Mouse (Mus musculus) urinary bladder, adult 2 months (tissue): ENCODE data around the gene Magi2. TPM values are rescaled to one million over a fixed set of nuclear protein-coding genes. Genes with fewer than 3 reads are reported as not detected.

Source experiments
- DNase-seq: peaks from one replicate; pipeline ENCODE4 v3.0.0; 2022; ENCODE audit warnings: low spot score
- polyA plus RNA-seq: library from polyadenylated mRNA; depleted of rRNA; stranded (reverse); fragments of >200 nt; gene quantifications from 2 replicates; pipeline ENCODE4 v1.2.3, GENCODE M21; 2012

Gene Magi2
- polyA plus RNA-seq, 1 experiment, result 1.8 TPM

DNA sequence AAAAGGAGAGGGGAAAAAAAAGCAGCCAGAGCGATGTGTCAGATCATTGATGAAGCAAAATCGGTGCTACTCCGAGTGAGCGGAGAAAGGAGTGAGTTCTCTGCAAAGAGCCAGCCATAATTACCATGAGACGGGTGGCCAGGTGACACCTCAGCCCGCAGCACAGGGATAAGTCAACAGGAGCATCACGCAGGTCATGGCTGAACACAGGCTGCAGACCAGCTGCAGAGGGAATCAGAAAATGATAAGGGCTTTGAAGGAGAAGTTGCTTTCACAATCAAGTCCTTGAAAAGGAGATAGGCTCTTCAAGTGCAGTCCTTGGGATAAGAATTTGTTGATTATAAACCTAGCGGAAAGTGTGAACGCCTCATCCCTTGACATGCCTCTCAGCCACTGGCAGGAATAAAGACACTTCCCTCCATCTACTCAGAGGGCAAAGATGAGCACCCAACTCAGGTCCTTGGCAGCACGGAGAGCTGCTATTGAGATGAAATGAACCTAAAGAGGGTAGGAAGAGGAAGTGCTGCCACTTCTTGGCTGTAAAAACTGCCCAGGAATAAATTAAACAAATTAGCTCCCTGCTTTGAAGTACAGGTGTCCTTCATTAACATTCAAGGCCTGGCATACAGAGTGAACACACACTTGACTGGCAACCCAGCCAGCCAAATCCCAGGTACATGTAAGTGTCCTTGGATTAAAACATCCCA is 1428.1 kb downstream of the Magi2 start:
- no peak for DNase-seq

DNA sequence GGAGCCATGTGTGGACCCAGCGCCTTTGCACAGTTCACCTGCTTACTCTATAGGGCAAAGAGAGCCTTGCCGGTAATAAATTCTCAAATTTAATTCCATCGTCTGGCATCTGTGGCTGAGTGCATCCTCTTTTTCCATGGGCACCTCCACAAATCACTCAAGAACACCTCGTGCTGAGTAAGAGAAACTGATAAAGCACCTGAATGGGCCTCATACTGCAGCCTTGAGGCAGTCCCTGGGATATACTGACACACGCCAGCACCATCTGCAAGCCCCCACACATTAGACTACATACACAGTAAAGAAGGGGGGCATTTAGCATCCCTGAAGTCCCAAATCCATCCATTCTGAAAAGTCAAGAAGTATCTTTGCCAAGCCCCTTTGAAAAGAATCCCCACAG is 1430.2 kb downstream of the Magi2 start:
- DNase-seq, result no peak

DNA sequence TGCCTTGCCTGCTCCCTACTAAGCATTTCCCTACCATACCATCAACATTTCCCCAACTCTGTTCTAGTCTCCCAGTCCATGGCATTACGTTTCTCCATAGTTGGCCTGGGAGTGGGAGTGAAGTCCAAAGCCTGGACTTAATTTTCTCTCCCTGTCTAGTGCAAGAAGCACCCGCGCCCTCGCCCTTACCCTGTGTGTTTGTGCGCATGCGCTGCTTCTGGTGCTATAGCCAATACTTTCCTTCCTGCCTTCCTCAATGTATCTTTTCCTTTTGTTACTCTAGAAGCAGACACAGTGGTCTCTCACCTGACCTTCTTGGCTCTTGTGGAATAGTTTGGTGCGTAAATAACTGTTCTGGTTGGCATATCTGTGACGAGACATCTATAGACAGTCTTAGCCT is 1440.8 kb downstream of the Magi2 start:
- no peak for DNase-seq

DNA sequence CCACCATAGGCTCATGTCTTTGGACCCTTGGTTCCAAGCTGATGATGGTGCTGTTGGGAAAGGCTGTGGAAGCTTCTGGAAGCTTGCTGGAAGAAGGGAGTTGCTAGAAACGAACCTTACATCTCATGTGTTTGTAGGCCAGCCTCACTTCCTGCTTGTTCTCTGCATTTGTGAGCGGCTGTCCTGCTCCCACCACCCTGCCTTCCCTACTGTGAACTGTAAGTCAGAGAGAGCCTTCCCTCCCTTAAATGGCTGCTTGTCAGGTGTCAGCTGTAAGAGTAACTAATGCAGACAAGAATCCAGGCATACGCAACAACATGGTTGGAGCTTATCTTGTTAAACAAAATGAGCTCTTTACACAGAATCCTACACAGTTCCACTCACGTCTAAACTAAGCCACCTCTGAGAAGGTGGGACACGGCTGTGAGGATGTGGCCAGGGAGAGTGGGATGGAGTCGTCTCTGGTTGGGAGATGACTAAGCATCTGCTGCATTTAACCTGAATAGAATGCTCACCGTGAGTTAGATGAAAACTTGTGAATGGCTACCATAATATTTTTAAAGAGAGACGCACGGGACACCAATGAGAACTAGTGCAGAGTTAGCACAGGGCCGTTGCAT is 1442.0 kb downstream of the Magi2 start:
- DNase-seq, result no peak

DNA sequence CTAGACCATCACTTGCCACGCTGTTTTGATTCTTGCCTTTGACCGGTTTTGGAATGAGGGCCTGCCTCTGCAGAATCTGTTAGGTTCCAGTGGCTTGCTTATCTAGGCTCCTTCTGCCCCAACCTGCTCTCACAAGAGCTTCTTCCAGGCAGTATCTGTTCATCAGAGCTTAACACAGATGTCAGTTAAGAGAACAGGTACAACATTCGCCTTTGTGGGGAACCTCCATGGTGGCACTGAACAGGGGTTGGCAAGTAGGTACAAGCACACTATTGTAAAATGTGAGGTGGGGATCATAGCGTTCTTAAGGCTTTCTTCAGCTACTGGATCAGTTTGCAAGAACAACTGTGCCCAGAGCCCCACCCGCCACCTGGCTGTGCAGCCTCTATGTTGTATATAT is 1442.6 kb downstream of the Magi2 start:
- no peak for DNase-seq

DNA sequence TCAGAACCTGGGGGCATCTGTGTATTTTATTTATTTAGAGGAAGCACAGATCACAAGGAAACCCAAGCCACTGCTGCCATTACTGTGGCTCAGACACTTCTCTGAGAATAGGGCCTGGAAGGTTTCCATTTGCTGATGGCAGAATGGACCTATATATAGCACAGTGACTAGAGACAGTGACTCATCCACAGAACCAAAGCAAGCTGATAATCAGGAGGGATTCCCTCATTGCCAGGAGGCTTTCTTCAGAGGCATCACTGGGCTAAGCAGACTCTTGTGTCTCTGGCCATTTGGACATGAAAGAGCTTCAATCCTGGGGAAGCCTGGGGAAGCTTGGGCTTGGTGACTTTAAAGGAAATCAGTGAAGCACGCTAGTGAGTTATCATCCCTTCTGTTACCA is 1445.0 kb downstream of the Magi2 start:
- no peak for DNase-seq

DNA sequence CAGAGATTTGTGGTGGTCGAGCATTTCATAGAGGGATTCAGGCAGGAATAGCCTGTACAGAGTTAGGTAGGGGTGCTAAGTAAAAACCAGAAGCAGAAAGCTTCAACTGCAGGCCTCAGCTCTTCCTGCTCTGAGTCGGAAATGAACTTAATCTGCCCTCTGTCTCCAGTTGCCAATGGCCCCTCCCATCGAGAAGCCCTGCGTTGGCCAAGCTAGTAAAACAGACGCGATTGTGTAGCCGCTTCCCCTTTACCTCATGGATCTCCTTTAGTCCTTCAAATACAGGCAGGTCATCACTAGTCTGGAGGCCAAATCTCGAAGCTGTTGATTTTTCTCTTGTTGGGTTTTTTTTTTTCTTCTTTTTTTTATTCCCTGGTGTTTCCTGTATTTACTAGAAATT is 1447.7 kb downstream of the Magi2 start:
- DNase-seq, result no peak

DNA sequence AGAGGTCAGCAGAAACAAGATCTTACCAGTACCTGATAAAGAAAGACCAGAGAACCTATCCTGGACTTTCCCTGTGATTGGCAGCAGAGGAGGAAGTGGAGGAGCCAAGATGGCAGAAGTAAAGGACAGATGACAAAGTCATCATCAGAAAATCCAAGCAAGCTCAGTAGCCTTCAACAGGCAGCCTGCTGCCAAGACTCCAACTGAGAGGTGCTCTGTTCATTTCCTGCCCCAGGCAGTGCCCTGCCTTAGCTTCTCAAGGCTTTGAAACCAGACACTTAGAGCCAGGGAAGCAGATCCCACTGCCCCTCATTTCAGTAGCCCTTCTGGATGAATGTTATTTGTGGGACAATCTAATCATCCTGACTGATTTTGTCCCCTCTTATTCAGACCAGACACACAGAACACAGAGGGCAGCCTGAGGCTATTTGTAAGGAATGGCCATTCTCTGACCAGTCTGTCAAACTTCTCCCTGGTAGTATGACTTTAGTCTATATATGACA is 1448.4 kb downstream of the Magi2 start:
- no peak for DNase-seq

DNA sequence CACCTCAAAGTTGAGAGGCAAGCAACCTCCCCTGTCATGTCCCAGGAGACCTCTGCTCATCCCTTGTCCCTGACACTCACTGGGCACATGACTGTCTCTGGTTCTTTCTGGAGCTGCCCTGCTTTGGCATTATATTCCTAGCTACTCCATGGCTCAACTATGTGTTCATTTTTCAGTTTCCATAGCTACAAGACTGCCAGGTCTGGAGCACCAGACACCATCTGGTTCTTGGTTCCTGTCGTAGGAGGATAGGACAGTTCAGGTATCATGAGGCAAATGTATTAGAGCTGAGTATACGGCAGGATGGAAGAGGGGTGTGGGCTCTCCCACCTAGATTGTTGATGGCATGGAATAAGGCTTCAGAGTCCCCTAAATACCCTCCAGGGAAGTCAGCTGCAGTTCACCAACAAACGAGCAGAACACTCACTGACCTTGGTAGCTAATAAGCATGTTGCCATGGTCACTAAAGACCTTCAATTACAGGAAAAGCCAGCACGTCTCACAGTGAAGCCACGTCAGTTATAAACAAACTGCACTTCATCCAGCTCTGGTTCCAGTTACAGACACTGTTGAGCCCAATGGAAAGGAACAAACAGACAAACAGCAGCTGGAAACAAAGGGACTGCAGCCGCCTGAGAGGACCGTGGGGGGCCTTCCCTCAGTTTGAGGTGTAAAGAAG is 1449.5 kb downstream of the Magi2 start:
- DNase-seq, result no peak

DNA sequence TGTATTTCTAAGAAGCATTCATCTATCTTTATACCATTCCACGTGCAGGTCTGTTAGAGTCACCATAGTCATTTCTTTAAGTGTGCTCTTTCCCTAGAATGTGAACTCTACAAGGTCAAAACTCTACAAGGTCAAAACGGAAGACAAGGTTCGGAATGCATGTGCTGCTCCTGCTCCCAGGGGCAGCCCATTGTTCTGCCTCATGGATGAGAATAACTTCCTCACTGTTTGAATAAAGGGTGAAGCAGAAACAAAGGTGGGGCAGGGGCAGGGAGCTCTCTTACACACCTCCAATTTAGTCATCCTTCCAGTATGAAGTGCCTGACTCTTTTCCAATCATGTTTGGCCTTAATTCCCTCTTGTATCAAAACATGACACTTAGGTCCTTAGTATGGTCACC is 1450.4 kb downstream of the Magi2 start:
- DNase-seq, result no peak

DNA sequence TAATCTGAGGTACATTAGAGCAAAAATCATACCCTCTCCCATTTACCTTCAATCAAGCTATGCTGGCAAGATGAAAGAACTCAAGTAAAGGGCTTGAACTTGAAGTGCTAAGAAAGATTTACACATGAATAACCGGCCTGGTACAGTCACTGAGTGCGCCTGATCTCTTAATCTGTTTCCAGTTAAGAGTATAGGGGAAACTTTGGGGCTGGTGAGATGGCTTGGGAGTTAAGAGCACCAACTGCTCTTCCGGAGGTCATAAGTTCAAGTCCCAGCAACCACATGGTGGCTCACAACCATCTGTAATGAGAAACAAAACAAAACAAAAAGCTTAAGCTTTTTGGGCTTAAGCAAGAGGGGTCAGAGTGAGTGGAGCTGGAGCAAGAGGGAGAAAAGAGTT is 1451.7 kb downstream of the Magi2 start:
- DNase-seq, result no peak

DNA sequence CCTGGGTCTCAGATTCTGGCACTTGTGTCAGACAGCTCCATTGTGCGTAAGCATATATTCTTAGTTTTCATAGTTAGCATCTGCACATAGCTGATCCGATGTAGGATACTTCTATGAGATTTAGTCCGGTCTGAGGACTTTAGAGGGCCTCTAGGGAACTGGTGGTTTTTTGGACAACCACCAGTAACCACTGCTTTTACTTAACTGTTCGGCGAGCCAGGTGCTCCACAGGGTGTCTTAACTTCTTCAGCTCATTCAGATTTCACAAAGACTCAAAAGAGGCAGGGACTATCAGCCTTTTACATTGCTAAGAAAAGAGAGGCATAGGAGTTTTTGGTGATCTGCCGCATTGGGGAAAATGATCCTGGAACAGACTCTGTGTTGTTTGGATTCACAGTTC is 1453.1 kb downstream of the Magi2 start:
- DNase-seq, result no peak

DNA sequence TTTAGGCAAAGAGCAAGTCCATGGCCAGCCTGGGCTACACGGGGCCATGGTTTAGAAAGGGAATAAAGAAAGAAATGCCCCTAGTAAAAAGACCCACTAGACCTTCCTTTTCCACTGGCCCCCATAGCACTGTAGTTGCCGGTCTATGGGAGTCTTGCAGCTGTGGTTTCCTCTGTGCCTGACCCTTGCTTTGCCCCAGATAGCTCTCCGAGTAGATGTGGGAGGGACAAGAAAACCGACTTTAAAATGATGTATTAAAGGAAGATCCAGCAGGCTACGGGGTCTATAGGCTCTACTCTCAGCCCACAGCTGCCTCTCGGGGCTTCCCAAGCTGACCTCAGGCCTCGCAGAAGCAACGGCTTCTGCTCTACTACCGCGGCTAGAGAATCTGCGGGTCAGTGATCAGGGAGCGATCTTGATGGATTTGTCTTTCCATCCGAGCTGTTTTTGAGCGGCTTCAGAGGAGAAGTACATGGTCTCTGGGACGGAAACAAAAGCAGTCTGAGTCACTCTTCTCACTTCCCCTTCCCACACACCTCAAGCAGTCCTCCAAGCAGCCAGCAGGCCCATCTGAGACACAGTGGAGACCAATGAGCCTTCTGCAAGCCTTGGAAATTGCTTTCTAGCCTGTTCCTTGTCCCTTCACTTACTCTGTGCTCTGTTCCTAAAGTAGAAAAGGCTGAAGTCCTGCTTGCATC is 1454.1 kb downstream of the Magi2 start:
- no peak for DNase-seq

DNA sequence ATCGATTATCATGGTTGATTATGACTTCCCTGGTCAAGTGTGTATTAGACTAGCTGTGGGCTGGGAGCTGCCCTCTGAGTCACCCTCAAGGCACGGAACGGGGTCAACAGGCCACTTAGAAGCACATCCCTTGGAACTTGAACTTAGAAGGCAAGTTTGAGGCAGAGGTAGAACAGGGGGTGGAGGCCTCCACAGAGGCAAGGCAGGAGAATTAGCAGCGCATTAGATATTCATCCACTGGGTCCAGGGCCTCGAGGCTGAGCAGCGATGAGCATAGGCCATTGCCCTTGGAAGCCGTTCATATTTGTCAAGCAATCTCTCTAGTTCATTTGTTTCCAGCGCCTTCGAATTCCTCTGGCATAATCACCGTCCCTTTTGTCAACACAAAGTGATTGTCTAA is 1454.8 kb downstream of the Magi2 start:
- DNase-seq, result no peak

DNA sequence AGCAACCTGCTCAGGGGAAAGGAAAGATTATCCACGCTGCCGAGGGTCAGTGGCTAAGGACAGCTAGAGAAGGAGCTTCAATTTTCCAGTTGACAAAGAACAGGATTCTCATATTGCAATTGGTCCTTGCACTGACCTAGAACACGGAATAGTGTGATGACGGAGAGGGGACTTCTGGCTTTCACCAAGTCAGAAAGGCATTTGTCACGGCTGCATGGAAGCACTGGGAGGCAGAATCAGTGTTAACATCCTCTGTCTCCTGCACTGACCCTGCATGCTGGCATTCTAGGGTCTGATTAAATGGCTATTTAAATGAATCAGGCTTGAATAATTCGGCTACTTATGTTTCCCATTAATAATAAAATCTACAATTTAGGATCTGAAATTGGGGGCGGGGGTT is 1455.4 kb downstream of the Magi2 start:
- no peak for DNase-seq

DNA sequence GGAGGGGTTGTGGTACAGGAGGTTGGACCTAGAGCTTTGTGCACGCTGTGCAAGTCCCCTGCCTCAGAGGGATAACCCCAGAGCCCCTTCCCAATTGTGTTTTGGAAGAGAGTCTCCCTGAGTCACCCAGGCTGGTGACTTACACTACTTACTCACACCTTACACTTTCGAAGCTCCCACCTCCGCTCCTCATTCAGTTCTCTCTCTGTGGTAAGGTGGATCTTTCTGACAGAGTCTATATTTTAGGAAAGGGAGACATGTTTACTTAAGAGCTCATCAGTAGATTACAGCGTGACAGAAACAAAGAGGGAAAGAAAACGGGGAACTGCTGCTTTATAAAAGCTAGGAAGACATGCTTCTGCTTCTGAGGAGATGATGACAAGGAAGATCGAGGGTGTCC is 1457.3 kb downstream of the Magi2 start:
- DNase-seq, result no peak

DNA sequence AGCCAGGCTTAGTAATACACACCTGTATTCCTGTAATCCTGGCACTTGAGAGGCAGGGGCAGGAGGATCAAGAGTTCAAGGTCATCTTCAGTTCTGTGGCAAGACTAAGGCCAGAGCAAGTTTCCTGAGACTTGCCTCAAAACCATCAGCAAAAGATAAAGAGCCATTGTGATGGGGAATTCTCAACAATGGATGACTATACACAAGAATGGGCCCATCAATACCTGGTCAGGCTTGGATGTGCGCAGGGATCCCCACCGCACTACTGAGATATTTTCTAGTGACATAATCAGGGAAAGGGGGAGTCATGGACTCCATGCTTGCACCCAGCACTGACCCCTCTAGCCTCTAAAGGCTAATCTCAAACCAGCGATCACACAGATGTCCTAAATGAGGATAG is 1465.4 kb downstream of the Magi2 start:
- no peak for DNase-seq

DNA sequence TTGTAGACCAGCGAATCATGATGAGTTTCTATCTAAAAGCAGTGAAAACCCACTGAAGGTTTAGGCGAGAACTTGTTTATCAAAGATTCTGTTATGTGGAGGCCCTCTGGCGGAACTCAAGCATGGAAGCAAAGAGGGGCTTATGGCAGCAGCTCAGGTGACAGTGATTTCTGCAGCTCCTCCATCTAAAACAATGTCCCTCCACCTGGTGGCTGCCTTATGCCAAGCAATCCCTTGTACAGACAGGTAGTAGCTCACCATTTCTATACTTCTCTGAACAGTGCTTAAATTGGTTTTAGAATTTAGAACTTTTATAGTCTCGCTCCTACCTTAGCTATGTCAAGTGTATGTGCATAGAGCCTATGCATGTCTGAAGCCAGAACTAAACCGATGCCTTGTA is 1472.3 kb downstream of the Magi2 start:
- no peak for DNase-seq

DNA sequence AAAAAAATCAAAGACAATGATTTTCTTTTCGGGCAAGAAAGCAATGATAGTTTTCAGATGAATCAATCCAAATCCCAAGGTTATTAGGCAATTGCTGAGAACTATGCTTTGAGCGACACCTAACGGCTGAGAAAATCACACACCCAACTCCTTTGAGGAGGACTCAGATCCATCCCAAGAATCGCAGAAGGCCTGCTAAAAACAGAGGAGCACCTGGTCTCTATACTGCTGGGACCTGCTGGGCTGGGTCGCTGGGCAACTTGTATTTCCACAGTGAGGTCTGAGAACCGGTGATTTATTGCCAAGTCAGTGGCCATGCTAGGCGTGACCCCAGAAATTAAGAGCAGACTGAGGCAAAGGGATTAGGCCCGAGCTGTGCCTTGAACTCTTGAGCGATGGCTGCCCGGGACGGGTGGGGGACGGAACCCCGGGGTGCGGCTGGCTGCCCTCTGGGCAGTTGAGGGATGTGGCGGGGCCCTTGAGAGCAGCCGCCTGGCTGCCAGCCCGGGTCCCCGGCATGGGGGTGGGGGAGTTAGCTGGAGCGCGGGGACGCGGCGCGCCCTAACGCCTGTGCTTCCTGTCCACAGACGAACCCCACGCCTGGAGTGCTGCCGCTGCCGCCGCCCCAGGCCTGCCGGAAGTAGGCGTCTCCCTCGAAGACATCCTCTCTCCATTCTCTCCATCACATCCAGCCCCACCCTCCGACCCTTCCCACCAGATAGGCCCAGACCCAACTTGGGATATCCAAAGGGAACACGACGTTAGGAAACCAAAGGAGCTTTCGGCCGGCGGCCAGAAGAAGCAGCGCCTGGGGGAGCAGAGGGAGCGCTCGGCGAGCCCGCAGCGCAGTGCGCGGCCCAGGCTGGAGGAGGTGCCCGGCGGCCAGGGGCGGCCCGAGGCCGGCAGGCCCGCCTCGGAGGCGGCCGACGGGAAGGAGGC is 1474.9 kb downstream of the Magi2 start:
- DNase-seq, result peak; percentile 74

DNA sequence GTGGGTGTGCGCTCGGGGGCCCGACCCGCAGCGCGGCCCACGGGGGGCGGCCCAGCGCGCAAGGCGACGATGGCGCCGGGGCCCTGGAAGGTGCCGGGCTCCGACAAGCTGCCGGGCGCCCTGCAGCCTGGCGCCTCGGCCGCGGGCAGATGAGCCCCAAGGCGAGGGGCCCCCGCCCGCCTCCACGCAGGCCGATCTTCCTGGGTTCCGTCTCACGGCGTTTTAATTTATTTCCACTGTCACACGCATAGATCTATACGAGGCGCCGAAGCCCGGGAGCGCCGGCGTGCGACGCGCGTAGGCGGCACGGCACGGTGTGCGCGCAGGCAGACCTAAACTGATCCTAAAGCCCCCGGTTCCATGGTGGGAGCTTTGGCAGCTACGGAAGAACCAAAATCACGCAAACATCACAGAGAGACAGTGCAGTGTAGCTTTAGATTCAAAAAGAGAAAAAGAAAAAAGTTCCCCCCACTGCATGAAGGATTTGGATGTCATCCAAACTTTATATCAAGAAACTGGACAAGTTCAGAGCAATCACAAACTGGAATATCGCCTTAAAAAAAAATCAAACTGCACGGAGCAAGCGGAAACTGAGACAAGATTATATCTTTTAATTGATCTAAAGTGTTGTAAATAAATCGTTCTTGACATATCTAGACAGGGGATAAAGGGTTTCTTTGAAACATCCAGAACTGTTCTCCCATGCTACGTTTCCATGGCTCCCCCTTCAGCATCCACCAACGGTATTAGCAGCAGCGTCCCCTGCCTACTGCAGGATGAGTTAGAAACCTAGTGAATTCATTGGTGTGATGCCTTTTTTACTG is 1475.9 kb downstream of the Magi2 start:
- DNase-seq, result no peak

DNA sequence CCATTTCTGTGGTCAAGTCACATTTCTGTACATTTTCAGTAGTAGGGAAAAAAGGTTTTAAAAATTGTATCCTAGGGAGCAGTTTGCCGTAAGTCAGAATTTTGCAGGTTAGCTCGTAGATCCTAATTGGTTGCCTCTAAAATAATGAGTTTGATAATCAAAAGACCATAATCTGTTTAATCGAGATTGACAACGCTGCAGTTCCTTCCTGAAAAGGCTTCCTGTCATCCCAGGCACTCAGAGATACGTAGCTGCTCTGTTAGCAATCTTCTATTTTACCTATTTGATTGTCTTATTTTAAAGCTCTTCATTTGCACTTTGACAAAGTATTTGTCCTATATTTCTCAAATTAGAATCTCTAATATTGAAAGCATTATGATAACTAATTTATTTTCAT is 1476.5 kb downstream of the Magi2 start:
- DNase-seq, result no peak
